Mouse (Mus musculus) stomach, embryonic 15.5 days (tissue): ENCODE measurements at regions not wholly inside any gene's neighbourhood (a gene's known extent, or its start where the extent isn't known, plus 50 kb on each side); places are given as distances from the start of the nearest gene placed in this dataset.
A peak's percentile ranks its signal among the peaks of the same experiment; 100 is the strongest.

Experiments used
- ATAC-seq: fragments of 200-750 bp; cut with Nextera tagmentation; 2 replicates; pipeline ENCODE4 v1.8.0; 2017; ENCODE audit warnings: low read depth, moderate number of reproducible peaks, moderate TSS enrichment; ENCODE audit not compliant: insufficient read depth, low FRiP score
- H3K27ac ChIP-seq: fragments of 300-500 bp; sonication (generic); 2 replicates; pipeline ENCODE4 v1.5.1; 2015; ENCODE audit warnings: mild to moderate bottlenecking, inconsistent platforms
- H3K27me3 ChIP-seq: fragments of 300-500 bp; sonication (generic); replicated peaks from 2 replicates; pipeline ENCODE4 v1.6.1; 2015; ENCODE audit warnings: inconsistent platforms
- H3K36me3 ChIP-seq: fragments of 300-500 bp; sonication (generic); 2 replicates; pipeline ENCODE4 v1.6.1; 2015; ENCODE audit warnings: inconsistent platforms
- H3K4me1 ChIP-seq: fragments of 300-500 bp; sonication (generic); 2 replicates; pipeline ENCODE4 v1.6.1; 2015; ENCODE audit warnings: inconsistent platforms
- H3K4me2 ChIP-seq: fragments of 300-500 bp; sonication (generic); 2 replicates; pipeline ENCODE4 v1.6.1; 2015; ENCODE audit warnings: mild to moderate bottlenecking, inconsistent platforms
- H3K4me3 ChIP-seq: fragments of 300-500 bp; sonication (generic); replicated peaks from 2 replicates; pipeline ENCODE4 v1.5.1; 2015; ENCODE audit warnings: inconsistent platforms
- H3K9ac ChIP-seq: fragments of 300-500 bp; sonication (generic); 2 replicates; pipeline ENCODE4 v1.6.1; 2015; ENCODE audit warnings: inconsistent platforms
- H3K9me3 ChIP-seq: fragments of 300-500 bp; sonication (generic); 2 replicates; pipeline ENCODE4 v1.6.1; 2016; ENCODE audit warnings: inconsistent platforms
- WGBS: fragments of 180-500 bp; shearing (Covaris S2); methylation state at CpG from one replicate; pipeline ENCODE4 v1.1.7; 2015; 5-methylcytosine and 5-hydroxymethylcytosine counted together

GRCm38 (mm10) chr2:160421216-160421911 is 54.5 kb upstream of the Mafb start:
- WGBS, result 18% methylated on average over 13 of the region's 13 CpGs
- H3K9ac ChIP-seq, result no peak overlapping the region
- ATAC-seq, result no peak
- no peak overlapping the region for H3K27ac ChIP-seq
- H3K4me1 ChIP-seq, result peaks cover 11% of the 10 kb centered on the region; the same call in 1 of the 2 replicates
- no peaks in the 10 kb centered on the region for H3K36me3 ChIP-seq
- H3K4me2 ChIP-seq, result peak overlapping the region; percentile 40
- 0 out of 2 replicates have a peak, but pooled peaks cover 5% of the 10 kb centered on the region for H3K27me3 ChIP-seq
- peak overlapping the region; percentile 8; the same call in 1 of the 2 replicates for H3K4me3 ChIP-seq
- no peaks in the 10 kb centered on the region for H3K9me3 ChIP-seq

GRCm38 (mm10) chr2:160424491-160424890 is 57.6 kb upstream of the Mafb start:
- ATAC-seq, result no peak
- Histone ChIP-seq H3K4me1 (peaks cover 11% of the 10 kb centered on the region; the same call in 1 of the 2 replicates), H3K9me3 (no peaks in the 10 kb centered on the region), H3K27ac (no peak overlapping the region), H3K4me2 (no peak overlapping the region), H3K27me3 (0 out of 2 replicates have a peak, but pooled peaks cover 5% of the 10 kb centered on the region), H3K36me3 (no peaks in the 10 kb centered on the region), H3K4me3 (no peak overlapping the region), H3K9ac (no peak overlapping the region)
- 83% methylated on average over 7 of the region's 7 CpGs for WGBS

- H3K27ac ChIP-seq, result no peak overlapping the region
- 65% methylated on average over 10 of the region's 10 CpGs for WGBS
- no peaks in the 10 kb centered on the region for H3K36me3 ChIP-seq
- no peaks in the 10 kb centered on the region for H3K27me3 ChIP-seq
- no peak for ATAC-seq
- no peak overlapping the region for H3K9ac ChIP-seq
- no peaks in the 10 kb centered on the region for H3K4me1 ChIP-seq
- no peaks in the 10 kb centered on the region for H3K9me3 ChIP-seq
- H3K4me2 ChIP-seq, result no peak overlapping the region
- no peak overlapping the region for H3K4me3 ChIP-seq
Measured at GRCm38 (mm10) chr2:160427431-160427830, 60.6 kb upstream of the Mafb start.

GRCm38 (mm10) chr2:160433252-160433651 is 66.4 kb upstream of the Mafb start:
- Histone ChIP-seq H3K9ac (no peak overlapping the region), H3K4me3 (no peak overlapping the region), H3K27ac (0 out of 2 replicates have a peak overlapping the region, but pooled peaks have one; percentile 35), H3K9me3 (no peaks in the 10 kb centered on the region), H3K36me3 (no peaks in the 10 kb centered on the region), H3K4me1 (peaks cover 6% of the 10 kb centered on the region; the same call in 1 of the 2 replicates), H3K27me3 (no peaks in the 10 kb centered on the region), H3K4me2 (peak overlapping the region; percentile 13; the same call in 1 of the 2 replicates)
- 36% methylated on average over 10 of the region's 10 CpGs for WGBS
- peak; percentile 84; the same call in 1 of the 2 replicates for ATAC-seq

- H3K27me3 ChIP-seq, result 0 out of 2 replicates have a peak, but pooled peaks cover 4% of the 10 kb centered on the region
Measured at GRCm38 (mm10) chr2:160434701-160435100, 67.8 kb upstream of the Mafb start.

GRCm38 (mm10) chr2:160435622-160436021 is 68.8 kb upstream of the Mafb start:
- no peak for ATAC-seq
- Histone ChIP-seq H3K9ac (no peak overlapping the region), H3K4me3 (no peak overlapping the region), H3K27ac (no peak overlapping the region), H3K9me3 (no peaks in the 10 kb centered on the region), H3K36me3 (no peaks in the 10 kb centered on the region), H3K27me3 (0 out of 2 replicates have a peak, but pooled peaks cover 4% of the 10 kb centered on the region), H3K4me1 (peaks cover 6% of the 10 kb centered on the region; the same call in 1 of the 2 replicates), H3K4me2 (no peak overlapping the region)
- 72% methylated on average over 3 of the region's 3 CpGs for WGBS

More at GRCm38 (mm10) chr2:160434701-160435100, 67.8 kb upstream of the Mafb start:
- Histone ChIP-seq H3K4me2 (no peak overlapping the region), H3K27ac (no peak overlapping the region), H3K4me3 (no peak overlapping the region), H3K9ac (no peak overlapping the region), H3K9me3 (no peaks in the 10 kb centered on the region), H3K36me3 (no peaks in the 10 kb centered on the region), H3K4me1 (peaks cover 6% of the 10 kb centered on the region; the same call in 1 of the 2 replicates)
- no peak for ATAC-seq
- WGBS, result 81% methylated on average over 5 of the region's 5 CpGs

- 87% methylated on average over 2 of the region's 2 CpGs for WGBS
- no peak overlapping the region for H3K9ac ChIP-seq
- ATAC-seq, result no peak
- H3K4me3 ChIP-seq, result no peak overlapping the region
- H3K9me3 ChIP-seq, result no peaks in the 10 kb centered on the region
- H3K4me2 ChIP-seq, result no peak overlapping the region
- no peaks in the 10 kb centered on the region for H3K36me3 ChIP-seq
- H3K27me3 ChIP-seq, result 0 out of 2 replicates have a peak, but pooled peaks cover 7% of the 10 kb centered on the region
- no peak overlapping the region for H3K27ac ChIP-seq
- H3K4me1 ChIP-seq, result no peaks in the 10 kb centered on the region
Measured at GRCm38 (mm10) chr2:160439028-160439427, 72.2 kb upstream of the Mafb start.

GRCm38 (mm10) chr2:160440236-160440635 is 73.4 kb upstream of the Mafb start:
- Histone ChIP-seq H3K27me3 (0 out of 2 replicates have a peak, but pooled peaks cover 7% of the 10 kb centered on the region), H3K27ac (no peak overlapping the region), H3K4me3 (no peak overlapping the region), H3K9me3 (no peaks in the 10 kb centered on the region), H3K4me1 (no peaks in the 10 kb centered on the region), H3K36me3 (no peaks in the 10 kb centered on the region), H3K4me2 (no peak overlapping the region), H3K9ac (no peak overlapping the region)
- no peak for ATAC-seq
- WGBS, result 81% methylated on average over 9 of the region's 9 CpGs

- 21% methylated on average over 8 of the region's 8 CpGs for WGBS
- H3K9ac ChIP-seq, result no peak overlapping the region
- peak overlapping the region; percentile 74 for H3K4me2 ChIP-seq
- no peaks in the 10 kb centered on the region for H3K36me3 ChIP-seq
- H3K4me1 ChIP-seq, result peaks cover 19% of the 10 kb centered on the region; the same call in 1 of the 2 replicates
- peak overlapping the region; percentile 40; the same call in 1 of the 2 replicates for H3K4me3 ChIP-seq
- peak; percentile 41; the same call in 1 of the 2 replicates for ATAC-seq
- peak overlapping the region; percentile 83 for H3K27ac ChIP-seq
- 0 out of 2 replicates have a peak, but pooled peaks cover 4% of the 10 kb centered on the region for H3K27me3 ChIP-seq
- H3K9me3 ChIP-seq, result no peaks in the 10 kb centered on the region
Measured at GRCm38 (mm10) chr2:160451057-160451456, 84.2 kb upstream of the Mafb start.

- H3K27ac ChIP-seq, result peak overlapping the region; percentile 83
- H3K9me3 ChIP-seq, result no peaks in the 10 kb centered on the region
- H3K9ac ChIP-seq, result peak overlapping the region; percentile 29; the same call in 1 of the 2 replicates
- H3K27me3 ChIP-seq, result 0 out of 2 replicates have a peak, but pooled peaks cover under 1% of the 10 kb centered on the region
- no peaks in the 10 kb centered on the region for H3K36me3 ChIP-seq
- WGBS, result under 1% methylated on average over 21 of the region's 21 CpGs
- peak; percentile 92 for ATAC-seq
- peak overlapping the region; percentile 74 for H3K4me2 ChIP-seq
- H3K4me3 ChIP-seq, result peak overlapping the region; percentile 40
- peaks cover 19% of the 10 kb centered on the region; the same call in 1 of the 2 replicates for H3K4me1 ChIP-seq
Measured at GRCm38 (mm10) chr2:160451481-160452238, 84.8 kb upstream of the Mafb start.

- Histone ChIP-seq H3K4me1 (peaks cover 19% of the 10 kb centered on the region; the same call in 1 of the 2 replicates), H3K4me2 (peak overlapping the region; percentile 74), H3K27me3 (no peaks in the 10 kb centered on the region), H3K9ac (no peak overlapping the region), H3K9me3 (no peaks in the 10 kb centered on the region), H3K27ac (peak overlapping the region; percentile 83), H3K36me3 (no peaks in the 10 kb centered on the region), H3K4me3 (peak overlapping the region; percentile 40)
- WGBS, result 31% methylated on average over 6 of the region's 6 CpGs
- ATAC-seq, result no peak
Measured at GRCm38 (mm10) chr2:160452239-160452530, 85.3 kb upstream of the Mafb start.

- Histone ChIP-seq H3K4me1 (peaks cover 19% of the 10 kb centered on the region; the same call in 1 of the 2 replicates), H3K4me2 (no peak overlapping the region), H3K9me3 (no peaks in the 10 kb centered on the region), H3K4me3 (no peak overlapping the region), H3K9ac (no peak overlapping the region), H3K27me3 (no peaks in the 10 kb centered on the region), H3K36me3 (no peaks in the 10 kb centered on the region), H3K27ac (no peak overlapping the region)
- no peak for ATAC-seq
- 80% methylated on average over 6 of the region's 6 CpGs for WGBS
Measured at GRCm38 (mm10) chr2:160452730-160453129, 85.9 kb upstream of the Mafb start.
